Mouse (Mus musculus) frontal cortex, postnatal 36 days (tissue): ENCODE data around the gene Mpped2.
A peak's percentile ranks its signal among the peaks of the same experiment; 100 is the strongest.

Experiments
- DNase-seq, 2 experiments: peaks; one replicate each; pipeline ENCODE4 v3.0.0; 2022; ENCODE audit warnings: low spot score in 2 of 2

The Mpped2 gene

GRCm38 (mm10) chr2:106696372-106696771 is 3.3 kb downstream of the Mpped2 start:
- no peak for DNase-seq

DNA sequence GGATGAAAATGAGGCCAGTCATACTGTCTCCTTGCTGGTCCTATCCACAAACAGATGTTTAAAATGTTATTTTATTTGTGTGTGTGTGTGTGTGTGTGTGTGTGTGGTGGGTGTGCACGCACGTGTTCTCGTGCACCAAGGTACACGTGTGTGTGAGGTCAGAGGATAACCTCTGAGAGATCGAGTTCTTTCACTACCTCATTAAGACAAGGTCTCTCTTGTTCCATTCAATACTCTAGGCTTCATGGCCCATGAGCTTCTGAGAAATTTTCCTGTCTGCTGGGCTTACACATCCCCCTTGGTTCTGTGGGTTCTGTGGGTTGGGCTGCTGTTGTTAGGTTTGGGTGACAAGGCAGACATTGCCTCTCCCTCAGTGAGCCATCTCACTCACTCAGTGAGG is 12.6 kb downstream of the Mpped2 start:
- DNase-seq = no peak

DNA sequence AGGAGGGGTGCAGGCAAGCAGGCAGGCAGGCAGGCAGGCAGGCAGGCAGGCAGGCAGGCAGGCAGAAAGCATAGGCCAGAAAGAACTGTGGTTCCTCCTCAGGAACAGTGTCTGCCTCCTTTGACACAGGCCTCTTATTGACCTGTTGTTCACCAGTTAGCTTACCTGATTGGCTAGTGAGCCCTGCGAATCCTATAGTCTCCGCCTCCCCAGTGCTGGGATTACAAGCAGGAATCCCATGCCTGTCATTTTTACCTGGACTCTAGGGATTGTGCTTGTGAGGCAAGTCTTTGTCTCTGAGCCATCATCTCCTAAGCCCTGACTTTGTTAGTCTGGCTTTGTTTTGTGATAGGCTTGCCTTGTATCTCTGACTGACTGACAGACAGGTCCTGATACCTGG is 14.1 kb downstream of the Mpped2 start:
- no peak for DNase-seq

DNA sequence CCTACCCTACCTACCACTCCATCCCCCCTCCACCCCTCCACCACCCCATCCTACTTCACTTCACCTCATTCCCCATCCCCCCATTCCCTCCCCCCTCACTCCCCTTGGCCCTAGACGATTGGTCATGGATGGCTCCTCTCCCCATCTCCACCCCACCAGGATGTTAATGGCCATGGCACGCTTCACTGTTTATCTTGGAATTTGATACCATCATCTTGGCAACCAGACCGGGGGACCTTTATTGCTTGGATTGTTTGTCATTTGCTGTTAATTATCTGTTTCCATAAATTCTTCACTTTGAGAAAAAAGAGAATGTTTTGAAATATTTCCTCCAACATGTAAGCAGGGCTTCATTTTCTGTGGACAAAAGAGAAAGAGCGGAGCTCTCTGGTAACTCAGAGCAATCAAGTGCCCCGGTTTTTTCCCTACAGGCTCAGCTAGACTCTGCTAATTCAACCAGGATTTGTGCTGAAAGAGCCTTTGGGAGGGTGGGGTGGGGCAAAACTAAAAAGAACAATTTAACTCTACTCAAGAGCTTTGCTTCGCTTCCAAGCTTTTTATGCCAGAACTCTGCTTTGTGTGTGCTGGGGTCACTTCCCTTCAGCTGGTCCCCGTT is 17.9 kb downstream of the Mpped2 start:
- DNase-seq = no peak

- DNase-seq = no peak
These were observed 18.4 kb downstream of the Mpped2 start for GRCm38 (mm10) chr2:106711506-106711905.

- DNase-seq = no peak
These were observed 20.1 kb downstream of the Mpped2 start for GRCm38 (mm10) chr2:106713151-106713550.

DNA sequence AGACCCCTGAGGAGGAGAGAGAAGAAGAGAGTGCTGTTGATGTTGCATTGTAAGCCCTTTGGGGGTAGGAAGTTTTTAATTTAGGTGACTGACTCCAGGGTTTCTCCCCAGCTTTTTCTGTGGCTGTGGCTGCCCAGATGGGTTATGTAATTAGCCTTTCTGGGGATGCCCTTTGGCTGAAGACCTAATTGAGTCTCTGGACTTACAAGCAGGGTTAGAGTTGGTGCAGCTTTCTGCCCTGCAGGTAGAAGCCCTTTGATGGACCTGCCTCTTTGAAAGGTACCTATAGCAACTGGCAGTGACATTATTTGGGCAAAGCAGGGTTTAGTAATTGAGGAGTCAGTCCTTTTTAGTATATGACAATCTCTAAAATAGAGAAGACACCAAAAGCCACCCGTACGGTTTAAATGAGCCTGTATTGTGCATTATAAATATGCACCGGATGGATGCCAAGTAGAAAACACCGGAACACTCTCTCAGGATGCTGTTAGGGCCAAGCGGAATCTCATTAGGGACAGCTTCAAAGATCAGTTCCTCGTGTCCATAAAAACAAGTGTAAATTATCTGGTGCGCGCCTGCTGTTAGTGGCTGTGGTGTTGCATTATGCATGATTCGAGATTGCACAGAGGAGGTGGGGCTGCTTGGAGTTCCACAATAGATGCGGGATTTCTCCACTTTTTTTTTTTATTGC is 22.8 kb downstream of the Mpped2 start:
- peak in 1 of 2 experiments; percentile 44 for DNase-seq

DNA sequence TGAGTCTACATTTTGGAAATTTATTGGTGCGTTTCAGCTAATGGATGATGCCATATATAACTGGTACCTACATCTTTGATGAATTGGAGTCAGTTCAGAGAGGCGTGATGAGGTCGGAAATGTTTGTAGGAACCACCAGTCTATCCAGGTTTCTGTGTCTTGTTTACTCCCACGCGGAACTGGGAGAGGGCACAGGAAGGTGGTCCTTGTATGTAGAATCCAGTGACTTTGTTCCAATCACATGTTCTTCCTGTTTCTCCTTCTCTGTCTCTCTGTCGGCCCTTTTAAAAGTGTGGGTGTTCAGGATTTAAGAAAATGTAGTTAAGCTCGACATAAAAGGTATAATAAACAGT is 23.3 kb downstream of the Mpped2 start:
- no peak for DNase-seq

GRCm38 (mm10) chr2:106718888-106719287 is 25.8 kb downstream of the Mpped2 start:
- DNase-seq = peak; percentile 37 to 73

DNA sequence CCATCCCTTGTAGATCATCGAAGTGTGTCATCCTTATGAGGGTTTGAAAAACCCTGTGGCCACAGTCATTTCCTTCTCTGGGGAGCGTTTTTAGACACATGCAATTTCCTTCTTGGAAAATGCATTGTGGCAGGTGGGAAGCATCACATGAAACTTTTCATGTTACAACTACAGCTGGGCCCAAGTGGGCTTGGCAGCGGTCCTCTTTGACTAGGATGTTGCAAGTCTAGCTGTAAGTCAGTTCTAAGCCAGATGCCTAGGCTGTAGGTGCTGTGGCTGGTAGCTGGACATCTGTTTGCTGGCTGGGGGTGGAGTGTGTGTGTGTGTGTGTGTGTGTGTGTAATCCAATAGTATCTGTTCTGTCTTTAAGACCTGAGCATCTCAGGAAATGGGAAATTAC is 26.4 kb downstream of the Mpped2 start:
- peak in 1 of 2 experiments; percentile 44 for DNase-seq

GRCm38 (mm10) chr2:106720644-106721043 is 27.6 kb downstream of the Mpped2 start:
- DNase-seq = no peak

- DNase-seq = no peak
These were observed 29.0 kb downstream of the Mpped2 start for GRCm38 (mm10) chr2:106722020-106722419.

GRCm38 (mm10) chr2:106729951-106730564 is 37.0 kb downstream of the Mpped2 start:
- DNase-seq = no peak

GRCm38 (mm10) chr2:106730608-106731007 is 37.5 kb downstream of the Mpped2 start:
- no peak for DNase-seq

GRCm38 (mm10) chr2:106731478-106731877 is 38.4 kb downstream of the Mpped2 start:
- DNase-seq = no peak

GRCm38 (mm10) chr2:106732171-106732570 is 39.1 kb downstream of the Mpped2 start:
- DNase-seq = no peak

DNA sequence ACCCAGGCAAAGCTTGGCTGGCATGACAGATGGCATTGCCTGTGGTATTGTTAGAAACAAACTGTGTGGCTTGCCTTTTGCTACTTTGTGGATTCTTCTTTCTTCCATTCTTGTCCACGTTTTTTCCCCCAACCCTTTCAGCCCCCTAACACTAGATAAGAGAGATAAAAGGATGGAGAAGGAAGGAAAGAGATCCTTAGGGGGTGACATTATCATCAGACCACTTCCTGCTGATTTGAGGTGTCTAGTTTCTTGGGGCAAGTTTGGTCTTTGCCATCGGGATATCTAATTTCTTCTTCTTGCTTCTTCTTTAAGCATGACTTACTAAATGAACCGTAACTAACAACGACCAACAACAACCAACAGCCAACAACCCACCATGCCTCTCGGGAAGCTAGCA is 40.3 kb downstream of the Mpped2 start:
- DNase-seq = no peak

- DNase-seq = no peak
These were observed 40.9 kb downstream of the Mpped2 start for GRCm38 (mm10) chr2:106734004-106734403.

DNA sequence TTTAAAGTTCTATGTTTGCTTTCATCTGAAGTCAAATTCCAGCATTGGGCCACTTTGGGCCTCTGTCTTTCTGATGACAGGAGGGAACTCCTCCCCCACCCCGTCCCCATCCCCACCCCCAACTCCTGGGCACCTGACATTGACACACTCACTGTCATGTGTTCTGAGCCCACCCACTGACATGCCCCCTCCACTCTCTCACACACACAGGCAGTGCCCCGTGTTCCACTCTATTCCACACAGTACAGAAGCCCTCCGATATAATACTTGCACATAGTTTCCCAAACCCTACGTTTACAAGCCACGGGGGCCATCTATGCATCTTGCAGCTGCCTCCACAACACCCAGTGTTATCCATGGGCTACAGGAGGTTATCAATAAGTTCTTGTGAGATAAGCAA is 42.1 kb downstream of the Mpped2 start:
- DNase-seq = no peak

- DNase-seq = no peak
These were observed 42.8 kb downstream of the Mpped2 start for GRCm38 (mm10) chr2:106735792-106736359.

DNA sequence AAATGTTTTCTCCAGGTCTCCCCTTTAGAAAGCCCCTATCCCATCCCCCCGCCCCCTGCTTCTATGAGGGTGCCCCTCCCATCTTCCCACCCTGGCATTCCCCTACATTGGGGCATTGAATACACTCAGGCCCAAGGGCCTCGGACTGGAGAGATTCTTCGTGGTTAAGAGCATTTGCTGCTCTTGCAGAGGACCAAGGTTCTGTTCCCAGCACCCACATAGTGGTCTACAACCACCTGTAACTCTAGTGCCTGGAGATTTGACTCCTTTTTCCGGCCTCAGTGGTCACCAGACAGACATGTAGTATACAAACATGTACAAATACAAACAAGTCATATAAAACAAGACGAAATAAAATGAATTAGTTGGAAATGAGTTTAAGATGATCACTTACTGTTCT is 45.9 kb downstream of the Mpped2 start:
- DNase-seq = no peak

DNA sequence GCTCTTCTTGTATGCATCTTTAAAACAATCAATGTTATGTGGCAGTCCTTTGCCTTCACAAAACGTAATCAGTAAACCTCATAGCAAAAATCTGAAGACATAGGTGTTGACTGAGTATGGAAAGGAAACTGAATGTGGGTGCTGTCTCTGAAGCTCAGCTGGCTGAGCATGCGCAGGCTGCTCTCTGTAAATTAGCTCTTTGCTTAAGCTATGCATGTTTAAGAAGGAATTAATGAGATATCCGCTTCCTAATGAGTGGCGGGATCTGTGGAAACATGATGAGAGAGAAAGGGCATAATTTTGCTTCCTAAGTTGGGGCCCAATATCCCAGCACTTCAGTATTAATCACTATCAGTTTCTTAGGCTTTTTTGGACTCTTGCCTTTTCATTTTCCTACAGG is 51.0 kb downstream of the Mpped2 start:
- DNase-seq = no peak

- no peak for DNase-seq
These were observed 51.5 kb downstream of the Mpped2 start for GRCm38 (mm10) chr2:106744601-106745000.
